Mouse (Mus musculus): ENCODE results near the gene Cfap299. TPM values are rescaled to one million over a fixed set of nuclear protein-coding genes. Genes with fewer than 3 reads are reported as not detected.

Gene Cfap299
- polyA plus RNA-seq, 1 experiment from 2014 or later, result 0.27 TPM

- TF ChIP-seq CTCF (IDR thresholded peaks at IDR 0.05; ENCODE audit: low read depth), result no peak
- no peaks in the 10 kb centered on the region for H3K4me1 ChIP-seq (replicated peaks; ENCODE audit: control insufficient read depth, insufficient read depth, low read length)
- H3K36me3 ChIP-seq (ENCODE audit: control insufficient read depth, insufficient read depth), result no peaks in the 10 kb centered on the region
- H3K9ac ChIP-seq (ENCODE audit: low read depth, low read length), result no peak overlapping the region
- peak; percentile 91 for ATAC-seq
- H3K4me2 ChIP-seq (replicated peaks; ENCODE audit: low read depth), result no peak overlapping the region
- 43% methylated on average over 7 of the region's 7 CpGs for WGBS
- H3K27me3 ChIP-seq (replicated peaks; ENCODE audit: control insufficient read depth, insufficient read depth, low read length), result no peaks in the 10 kb centered on the region
- no peaks in the 10 kb centered on the region for H3K9me3 ChIP-seq (ENCODE audit: control insufficient read depth)
- no peak overlapping the region for H3K4me3 ChIP-seq (ENCODE audit: low read depth, low read length)
- no peak overlapping the region for H3K27ac ChIP-seq (ENCODE audit: low read depth, low read length)
These were observed 513.7 kb downstream of the Cfap299 start for GRCm38 (mm10) chr5:98842600-98843310.

- TF ChIP-seq CTCF (IDR thresholded peaks at IDR 0.05; ENCODE audit: low read depth), result no peak
- ATAC-seq, result no peak
- 26% methylated on average over 1 of the region's 1 CpGs for WGBS
These were observed 515.6 kb downstream of the Cfap299 start for GRCm38 (mm10) chr5:98844664-98845063.

More at GRCm38 (mm10) chr5:98844664-98845063, 515.6 kb downstream of the Cfap299 start:
- Histone ChIP-seq H3K27ac (ENCODE audit: low read depth, low read length) (no peak overlapping the region), H3K4me1 (replicated peaks; ENCODE audit: control insufficient read depth, insufficient read depth, low read length) (no peaks in the 10 kb centered on the region), H3K9ac (ENCODE audit: low read depth, low read length) (no peak overlapping the region), H3K4me3 (ENCODE audit: low read depth, low read length) (no peak overlapping the region), H3K9me3 (ENCODE audit: control insufficient read depth) (no peaks in the 10 kb centered on the region), H3K36me3 (ENCODE audit: control insufficient read depth, insufficient read depth) (no peaks in the 10 kb centered on the region), H3K4me2 (replicated peaks; ENCODE audit: low read depth) (no peak overlapping the region), H3K27me3 (replicated peaks; ENCODE audit: control insufficient read depth, insufficient read depth, low read length) (no peaks in the 10 kb centered on the region)

MicroRNA genes within 50 kb of the gene (microRNA counts, 519-probe panel; counts per million panel counts)
- microRNA mmu-miR-703, result not detected

Small RNA genes within 50 kb of the gene (microRNA-seq; reads per million reads assigned to microRNA genes)
- not detected for gene Mir703

Other genes starting within 250 kb of the Cfap299 start
- 0.05 TPM in 1 of 2 replicates, not detected in the other for gene Prdm8, start 162.1 kb upstream of the Cfap299 start, polyA plus RNA-seq (2015; fragmentation: Nextera tagmentation; extraction: Ambion mirVana)
- gene Fgf5, start 75.1 kb upstream of the Cfap299 start, polyA plus RNA-seq (2015; fragmentation: Nextera tagmentation; extraction: Ambion mirVana), result 0.31 and 0.59 TPM in 2 replicates
- gene Gm11111, start 223.4 kb downstream of the Cfap299 start, polyA plus RNA-seq (2015; fragmentation: Nextera tagmentation; extraction: Ambion mirVana), result not detected in 2 replicates